Mouse (Mus musculus): ENCODE measurements around the gene Cfap74.

Gene Cfap74

GRCm38 (mm10) chr4:155409058-155409776, at the start of gene Cfap74:
Cfap74 (plus strand) TSS chr4:155409190.
- peak; percentile 96 for DNase-seq (ENCODE audit: low spot score)

- DNase-seq (ENCODE audit: low spot score), result peak; percentile 55
Measured at GRCm38 (mm10) chr4:155359560-155360464, 49.2 kb upstream of the Cfap74 start.

DNA sequence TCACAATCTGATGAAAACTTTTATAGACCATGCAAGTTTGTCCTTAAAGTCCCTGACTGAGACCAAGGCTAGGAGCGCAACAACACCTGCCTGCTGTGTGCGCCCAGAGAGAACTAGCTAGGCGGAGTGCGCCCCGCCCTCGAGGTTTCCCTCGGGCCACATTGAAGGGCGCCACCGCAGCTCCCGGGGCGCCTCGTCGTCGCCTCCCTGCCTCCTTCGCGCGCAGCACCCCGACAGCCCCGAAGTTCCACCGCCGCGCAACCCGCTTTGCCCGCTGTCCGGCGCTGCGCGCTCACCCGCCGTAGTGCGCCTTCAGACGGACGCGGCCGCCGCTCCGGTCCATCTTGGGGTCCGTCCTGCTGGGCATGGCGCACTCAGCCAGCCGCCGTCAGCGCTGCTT, 48.1 kb upstream of the Cfap74 start:
- DNase-seq (ENCODE audit: low spot score), result peak; percentile 23

GRCm38 (mm10) chr4:155361303-155361791, 47.6 kb upstream of the Cfap74 start, which contains the start of gene Prkcz:
Prkcz (minus strand) TSS chr4:155361361.
- DNase-seq (ENCODE audit: low spot score), result peak; percentile 92

GRCm38 (mm10) chr4:155362443-155362842, 46.5 kb upstream of the Cfap74 start:
- DNase-seq (ENCODE audit: low spot score), result no peak

DNA sequence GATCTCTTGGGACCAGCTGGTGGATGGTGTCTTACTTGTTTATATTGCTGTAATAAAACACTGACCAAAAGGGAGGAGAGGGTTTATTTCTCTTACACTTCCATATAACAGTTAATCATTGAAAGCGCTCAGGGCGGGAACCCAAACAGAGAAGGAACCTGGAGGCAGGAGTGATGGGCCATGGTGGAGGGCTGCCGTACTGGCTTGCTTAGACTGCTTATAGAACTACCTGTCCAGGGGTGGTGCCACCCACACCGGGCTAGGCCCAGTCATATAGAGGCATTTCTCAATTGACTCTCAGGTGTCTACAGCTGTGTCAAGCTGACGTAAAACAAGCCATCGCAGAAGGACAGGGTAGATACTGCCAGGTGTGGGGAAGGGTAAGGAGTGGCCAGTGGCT, 42.2 kb upstream of the Cfap74 start:
- DNase-seq (ENCODE audit: low spot score), result no peak

DNA sequence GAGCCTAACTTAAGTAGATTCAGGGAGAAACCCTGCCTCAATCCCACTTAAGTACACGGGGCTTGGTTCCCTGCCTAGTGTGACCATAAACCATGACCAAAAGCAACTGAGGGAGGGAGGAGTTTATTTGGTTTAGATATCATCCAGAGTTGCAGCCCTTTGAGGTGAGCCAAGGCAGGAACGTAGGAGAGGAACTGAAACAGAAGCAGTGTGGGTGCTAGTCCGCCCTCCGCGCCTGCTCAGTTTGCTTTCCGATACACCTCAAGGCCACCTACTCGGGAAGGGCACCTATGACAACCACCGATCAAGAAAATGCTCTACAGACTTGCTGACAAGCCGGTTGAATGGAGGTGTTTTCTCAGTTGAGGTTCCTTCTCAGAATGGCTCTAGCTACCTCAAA, 41.3 kb upstream of the Cfap74 start:
- DNase-seq (ENCODE audit: low spot score), result no peak

DNA sequence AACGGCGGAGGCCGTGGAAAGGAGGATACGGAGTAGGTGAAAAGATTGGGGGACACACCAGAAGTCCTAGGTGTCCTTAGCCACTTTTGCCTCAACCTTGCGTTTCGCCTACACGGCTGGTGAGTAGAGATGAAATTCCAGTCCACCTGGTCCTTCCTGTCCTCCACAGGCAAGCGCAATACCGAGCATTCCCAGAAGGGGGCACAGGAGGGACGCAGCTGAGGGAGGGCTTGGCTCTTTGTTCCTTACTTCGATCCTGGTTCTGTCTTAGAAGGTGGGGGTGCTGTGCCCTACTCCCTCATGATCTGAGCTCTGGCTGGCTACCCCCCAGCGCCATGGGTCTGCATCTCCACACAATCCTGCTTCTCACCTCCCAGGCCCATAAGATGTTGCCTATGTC, 40.3 kb upstream of the Cfap74 start:
- DNase-seq (ENCODE audit: low spot score), result peak; percentile 82

DNA sequence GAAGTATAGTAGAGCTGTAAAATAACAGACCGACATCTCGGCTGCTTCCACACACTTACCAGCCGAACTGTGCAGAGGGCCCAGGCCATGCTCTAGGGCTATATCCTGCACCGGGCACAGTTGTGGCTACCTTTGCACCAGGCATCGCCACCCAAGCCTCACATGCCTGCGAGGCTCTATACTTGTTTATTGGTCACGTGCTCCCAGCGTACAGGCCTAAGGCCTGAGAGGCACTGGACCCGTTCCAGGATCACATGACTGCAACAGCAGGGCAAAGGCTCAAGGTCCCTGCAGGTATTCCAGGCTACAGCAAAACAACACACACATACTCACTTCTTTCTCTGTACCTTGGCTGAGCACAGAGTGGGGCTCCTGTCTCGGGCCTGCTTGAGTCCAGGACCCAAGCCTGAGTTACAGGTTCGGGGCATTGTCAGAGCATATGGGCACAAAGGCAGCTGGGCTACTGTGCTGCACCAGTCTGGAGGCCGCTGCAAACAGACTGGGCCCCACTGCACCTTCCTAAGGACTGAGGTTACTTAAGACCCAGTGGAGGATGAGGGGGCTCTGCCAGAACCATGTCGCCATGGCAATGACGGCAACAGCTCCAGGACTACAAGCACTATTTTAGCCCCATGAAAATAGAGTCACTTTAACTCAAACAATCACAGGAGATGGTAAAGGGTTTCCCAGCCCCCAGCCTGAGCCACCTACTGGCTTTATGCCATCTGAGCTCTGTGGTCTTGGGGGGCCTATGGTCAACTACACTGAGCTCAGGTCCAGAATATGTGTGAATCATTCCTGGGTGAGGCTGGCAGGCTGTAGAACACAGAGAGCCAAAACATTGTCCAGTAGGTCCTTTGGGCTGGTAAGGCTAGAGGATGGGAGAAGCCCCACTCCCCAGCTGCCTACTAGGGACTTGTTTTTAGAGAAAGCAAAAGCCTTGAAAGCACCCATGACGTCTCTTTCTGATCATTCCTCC, 38.0 kb upstream of the Cfap74 start:
- no peak for DNase-seq (ENCODE audit: low spot score)

DNA sequence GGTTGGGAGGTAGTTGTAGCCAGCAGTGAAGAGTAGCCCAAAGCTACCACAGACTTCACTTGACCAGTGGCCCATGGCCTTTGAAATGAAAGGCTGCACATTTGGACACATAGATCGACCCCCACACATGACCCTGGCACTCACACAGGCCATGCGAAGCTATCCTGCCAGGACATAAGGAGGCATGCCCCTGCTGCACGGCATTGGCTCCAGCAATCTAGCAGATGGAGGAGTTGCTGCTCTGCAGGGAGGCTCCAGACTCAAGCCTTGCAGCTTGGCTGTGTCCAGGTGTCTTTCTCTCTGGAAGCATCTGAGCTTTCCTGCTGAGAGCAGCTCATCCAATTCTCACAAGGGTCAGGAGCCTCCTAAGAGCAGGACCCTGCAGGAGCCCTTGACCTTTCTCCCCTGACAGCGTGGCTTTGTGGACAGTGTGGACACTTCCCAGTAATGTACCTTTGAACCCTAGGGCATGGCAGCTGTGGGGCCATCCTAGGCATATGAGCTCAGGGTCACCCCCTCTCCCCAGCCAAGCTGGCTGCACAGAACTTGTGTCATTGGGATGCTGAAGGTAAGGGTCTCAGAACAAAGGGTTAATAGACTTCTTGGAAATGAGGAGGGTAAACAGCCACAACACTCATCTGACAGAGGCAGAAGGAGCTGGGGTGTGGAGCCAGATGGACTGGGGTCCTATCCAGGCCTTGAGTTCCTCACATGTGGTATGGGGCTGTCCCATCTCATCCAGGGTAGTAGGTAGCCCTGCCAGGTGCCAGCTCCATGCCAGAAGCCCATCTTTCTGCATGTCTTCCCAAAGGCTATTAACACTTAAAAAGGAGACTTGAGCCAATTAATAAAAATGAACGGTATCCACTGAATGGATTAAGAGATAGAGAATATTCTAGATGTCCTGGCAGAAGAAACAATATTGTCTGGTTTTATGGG, 36.9 kb upstream of the Cfap74 start:
- DNase-seq (ENCODE audit: low spot score), result no peak

GRCm38 (mm10) chr4:155381974-155382373, 27.0 kb upstream of the Cfap74 start:
- DNase-seq (ENCODE audit: low spot score), result no peak

DNA sequence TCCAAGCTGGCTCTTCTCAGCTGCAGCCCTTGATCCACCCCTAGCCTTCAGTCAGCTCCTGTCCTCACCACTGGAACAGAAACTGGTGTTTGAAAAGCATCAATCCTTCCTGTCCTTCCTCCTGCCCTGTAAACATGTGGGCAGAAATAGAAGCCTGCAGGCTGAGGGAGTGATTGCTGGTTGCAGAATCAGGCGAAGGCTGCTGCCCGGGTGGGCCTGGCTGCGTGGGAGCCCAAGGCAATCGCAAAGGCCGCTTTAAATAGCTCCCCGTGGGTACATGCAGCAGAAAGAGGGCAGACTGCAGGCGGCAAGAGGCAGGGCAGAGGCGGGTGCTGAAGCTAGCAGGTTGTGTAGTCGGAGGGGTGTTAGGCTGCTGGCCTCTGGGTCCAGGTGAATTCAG, 26.2 kb upstream of the Cfap74 start:
- DNase-seq (ENCODE audit: low spot score), result no peak

- DNase-seq (ENCODE audit: low spot score), result no peak
Measured at GRCm38 (mm10) chr4:155383326-155383725, 25.7 kb upstream of the Cfap74 start.

- no peak for DNase-seq (ENCODE audit: low spot score)
Measured at GRCm38 (mm10) chr4:155387166-155387565, 21.8 kb upstream of the Cfap74 start.

GRCm38 (mm10) chr4:155395471-155395870, 13.5 kb upstream of the Cfap74 start:
- DNase-seq (ENCODE audit: low spot score), result no peak

- no peak for DNase-seq (ENCODE audit: low spot score)
Measured at GRCm38 (mm10) chr4:155396751-155397150, 12.2 kb upstream of the Cfap74 start.

GRCm38 (mm10) chr4:155397511-155398221, 11.3 kb upstream of the Cfap74 start, which contains the start of gene Gabrd:
Gabrd (minus strand) TSS chr4:155398112.
- peak; percentile 80 for DNase-seq (ENCODE audit: low spot score)

- peak; percentile 16 for DNase-seq (ENCODE audit: low spot score)
Measured at GRCm38 (mm10) chr4:155398222-155398540, 10.8 kb upstream of the Cfap74 start.

DNA sequence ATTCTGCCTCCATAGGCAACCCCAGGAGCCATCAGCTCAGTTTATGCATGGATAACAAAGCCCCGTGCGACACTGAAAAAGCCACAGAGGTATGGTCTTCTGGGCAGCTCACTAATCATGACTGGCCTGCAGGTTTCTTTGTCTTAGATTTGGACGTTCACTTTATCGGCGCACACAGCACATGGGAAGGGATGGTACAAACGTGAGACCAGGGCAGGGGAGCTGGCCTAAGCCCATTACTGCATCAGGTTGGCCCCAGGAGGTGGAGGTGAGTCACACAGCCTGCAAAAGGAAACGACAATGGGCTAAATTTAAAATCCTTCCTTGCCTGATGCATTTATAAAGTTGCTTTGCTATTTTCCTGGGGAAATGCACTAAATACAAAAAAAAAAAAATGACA, 7.9 kb upstream of the Cfap74 start:
- DNase-seq (ENCODE audit: low spot score), result no peak

- DNase-seq (ENCODE audit: low spot score), result no peak
Measured at GRCm38 (mm10) chr4:155402489-155402888, 6.5 kb upstream of the Cfap74 start.
